Mouse (Mus musculus) lung, postnatal 0 days (tissue): ENCODE results near the gene Dpp6. TPM values are rescaled to one million over a fixed set of nuclear protein-coding genes. Genes with fewer than 3 reads are reported as not detected.

ENCODE experiments used
- ATAC-seq: fragments of 200-750 bp; cut with Nextera tagmentation; 2 replicates; pipeline ENCODE4 v1.8.0; 2017; ENCODE audit warnings: moderate library complexity
- DNase-seq: peaks from one replicate; pipeline ENCODE4 v3.0.0-alpha.2; 2016; ENCODE audit warnings: low spot score
- H3K27ac ChIP-seq: fragments of 300-500 bp; sonication (generic); 2 replicates; pipeline ENCODE4 v1.5.1; 2014; ENCODE audit warnings: antibody characterized with exemption, mild to moderate bottlenecking, low read length, mixed read lengths
- H3K27me3 ChIP-seq: fragments of 300-500 bp; sonication (generic); replicated peaks from 2 replicates; pipeline ENCODE4 v1.6.1; 2014; ENCODE audit warnings: low read length, mixed read lengths; ENCODE audit not compliant: insufficient read depth
- H3K36me3 ChIP-seq: fragments of 300-500 bp; sonication (generic); 2 replicates; pipeline ENCODE4 v1.6.1; 2014; ENCODE audit warnings: low read length, mixed read lengths; ENCODE audit not compliant: insufficient read depth
- H3K4me1 ChIP-seq: fragments of 300-500 bp; sonication (generic); 2 replicates; pipeline ENCODE4 v1.6.1; 2014; ENCODE audit warnings: antibody characterized with exemption, low read depth, low read length, mixed read lengths; ENCODE audit not compliant: insufficient read depth
- H3K4me2 ChIP-seq: fragments of 300-500 bp; sonication (generic); replicated peaks from 2 replicates; pipeline ENCODE4 v1.6.1; 2014; ENCODE audit warnings: low read depth, mild to moderate bottlenecking, low read length, moderate library complexity, mixed read lengths
- H3K4me3 ChIP-seq: fragments of 300-500 bp; sonication (generic); 2 replicates; pipeline ENCODE4 v1.5.1; 2014; ENCODE audit warnings: low read depth, low read length
- H3K9ac ChIP-seq: fragments of 300-500 bp; sonication (generic); replicated peaks from 2 replicates; pipeline ENCODE4 v1.6.1; 2014; ENCODE audit warnings: low read depth, mild to moderate bottlenecking
- H3K9me3 ChIP-seq: fragments of 300-500 bp; sonication (generic); 2 replicates; pipeline ENCODE4 v1.6.1; 2016; ENCODE audit warnings: low read length, mixed read lengths
- CTCF ChIP-seq: IDR thresholded peaks from 2 replicates; pipeline ENCODE4 v1.5.1; 2016; ENCODE audit warnings: antibody characterized with exemption, mild to moderate bottlenecking
- EP300 ChIP-seq: IDR thresholded peaks from 2 replicates; pipeline ENCODE4 v1.6.1; 2016; ENCODE audit warnings: antibody characterized with exemption, mild to moderate bottlenecking, control low read depth
- WGBS: fragments of 180-500 bp; shearing (Covaris S2); extraction: QIAGEN DNeasy Blood & Tissue Kit; methylation state at CpG from one replicate; pipeline ENCODE4 v1.1.7; 2014; 5-methylcytosine and 5-hydroxymethylcytosine counted together
- polyA plus RNA-seq: library from polyadenylated mRNA; unstranded; fragments of >200 nt; fragmentation: Nextera tagmentation; extraction: Ambion mirVana; gene quantifications from 2 replicates; pipeline ENCODE4 v1.2.1, GENCODE M21; 2015

Dpp6 gene
- polyA plus RNA-seq, 1 experiment from 2014 or later = 0.05 TPM

GRCm38 (mm10) chr5:27151017-27151416 is 334.0 kb downstream of the Dpp6 start:
- DNase-seq = no peak
- ATAC-seq = no peak
- no peak overlapping the region for H3K27ac ChIP-seq
- H3K9me3 ChIP-seq = no peaks in the 10 kb centered on the region
- no peak overlapping the region for H3K9ac ChIP-seq
- no peak for TF ChIP-seq EP300
- TF ChIP-seq CTCF = no peak
- no peaks in the 10 kb centered on the region for H3K27me3 ChIP-seq
- no peak overlapping the region for H3K4me2 ChIP-seq
- H3K4me1 ChIP-seq = no peaks in the 10 kb centered on the region
- no peaks in the 10 kb centered on the region for H3K36me3 ChIP-seq
- WGBS = 56% methylated on average over 1 of the region's 1 CpGs
- no peak overlapping the region for H3K4me3 ChIP-seq

- Histone ChIP-seq H3K4me2 (no peak overlapping the region), H3K9ac (no peak overlapping the region), H3K36me3 (no peaks in the 10 kb centered on the region), H3K27me3 (no peaks in the 10 kb centered on the region), H3K27ac (no peak overlapping the region), H3K9me3 (no peaks in the 10 kb centered on the region), H3K4me3 (no peak overlapping the region), H3K4me1 (no peaks in the 10 kb centered on the region)
- ATAC-seq (no peak), DNase-seq (no peak)
- 63% methylated on average over 3 of the region's 3 CpGs for WGBS
- TF ChIP-seq CTCF (no peak), EP300 (no peak)
Observed at GRCm38 (mm10) chr5:27155671-27156070, 338.7 kb downstream of the Dpp6 start.

GRCm38 (mm10) chr5:27156366-27156765 is 339.4 kb downstream of the Dpp6 start:
- ATAC-seq (no peak), DNase-seq (no peak)
- Histone ChIP-seq H3K9me3 (no peaks in the 10 kb centered on the region), H3K27ac (no peak overlapping the region), H3K4me2 (no peak overlapping the region), H3K27me3 (no peaks in the 10 kb centered on the region), H3K9ac (no peak overlapping the region), H3K4me3 (no peak overlapping the region), H3K4me1 (no peaks in the 10 kb centered on the region), H3K36me3 (no peaks in the 10 kb centered on the region)
- 56% methylated on average over 2 of the region's 2 CpGs for WGBS
- no peak for TF ChIP-seq CTCF
- TF ChIP-seq EP300 = no peak

GRCm38 (mm10) chr5:27161122-27161645 is 344.2 kb downstream of the Dpp6 start:
- no peaks in the 10 kb centered on the region for H3K36me3 ChIP-seq
- no peak overlapping the region for H3K27ac ChIP-seq
- WGBS = 58% methylated on average over 11 of the region's 11 CpGs
- no peak for DNase-seq
- H3K4me1 ChIP-seq = no peaks in the 10 kb centered on the region
- H3K4me3 ChIP-seq = no peak overlapping the region
- H3K4me2 ChIP-seq = no peak overlapping the region
- H3K9me3 ChIP-seq = no peaks in the 10 kb centered on the region
- TF ChIP-seq EP300 = no peak
- no peak for TF ChIP-seq CTCF
- no peak overlapping the region for H3K9ac ChIP-seq
- H3K27me3 ChIP-seq = no peaks in the 10 kb centered on the region
- no peak for ATAC-seq

GRCm38 (mm10) chr5:27168550-27168949 is 351.5 kb downstream of the Dpp6 start:
- Histone ChIP-seq H3K27me3 (no peaks in the 10 kb centered on the region), H3K36me3 (no peaks in the 10 kb centered on the region), H3K27ac (no peak overlapping the region), H3K4me3 (no peak overlapping the region), H3K4me1 (no peaks in the 10 kb centered on the region), H3K4me2 (no peak overlapping the region), H3K9me3 (no peaks in the 10 kb centered on the region), H3K9ac (no peak overlapping the region)
- ATAC-seq (no peak), DNase-seq (no peak)
- TF ChIP-seq CTCF (no peak), EP300 (no peak)
- 56% methylated on average over 1 of the region's 1 CpGs for WGBS

- TF ChIP-seq EP300 (no peak), CTCF (no peak)
- DNase-seq (no peak), ATAC-seq (no peak)
- Histone ChIP-seq H3K27me3 (no peaks in the 10 kb centered on the region), H3K4me1 (no peaks in the 10 kb centered on the region), H3K9me3 (no peaks in the 10 kb centered on the region), H3K27ac (no peak overlapping the region), H3K4me3 (no peak overlapping the region), H3K4me2 (no peak overlapping the region), H3K9ac (no peak overlapping the region), H3K36me3 (no peaks in the 10 kb centered on the region)
- WGBS = 82% methylated on average over 4 of the region's 4 CpGs
Observed at GRCm38 (mm10) chr5:27184963-27185362, 368.0 kb downstream of the Dpp6 start.
